Mouse (Mus musculus): Measurements from ENCODE around the gene Clca3a2. TPM values are rescaled to one million over a fixed set of nuclear protein-coding genes. Genes with fewer than 3 reads are reported as not detected.
"Not testable (repeated sequence)": the region's sequence is repeated elsewhere in the genome, so short reads cannot be mapped to it uniquely, and the experiment has no call there.

Clca3a2 gene
- total RNA-seq, 4 experiments from 2014 or later, result 0.09 to 0.41 (median 0.20) TPM; not detected in 1

DNA sequence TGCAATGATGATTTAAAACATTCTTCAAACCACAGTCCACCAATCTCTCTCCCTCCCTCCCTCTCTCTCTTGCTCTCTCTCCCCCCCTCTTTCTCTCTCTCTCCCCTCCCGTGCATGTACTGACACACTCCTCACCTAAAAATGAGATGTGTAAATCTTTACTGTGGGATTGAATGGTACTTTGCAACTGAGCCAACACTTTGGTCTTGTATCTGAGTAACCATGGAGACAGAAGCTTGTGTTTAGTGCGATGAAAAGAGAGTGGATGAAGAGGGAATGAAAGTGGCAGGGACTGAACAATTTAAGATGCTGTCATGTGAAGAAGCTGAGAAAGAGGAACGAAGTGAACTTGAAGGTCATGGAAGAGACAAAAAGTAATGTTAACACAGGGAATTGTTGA is 71.6 kb downstream of the Clca3a2 start:
- DNase-seq (ENCODE audit: low spot score), result not testable (repeated sequence)

Other genes starting within 250 kb of the Clca3a2 start
- 1 to 10 TPM; 6.7 to 9.6 (median 7.6) TPM for gene Hs2st1, start 249.3 kb downstream of the Clca3a2 start, total RNA-seq (2022)
- 100 to 1,000 TPM; 133 to 136 (median 134) TPM for gene Selenof, start 249.2 kb downstream of the Clca3a2 start, total RNA-seq (2022)
- 100 to 1,000 TPM; 329 to 372 (median 356) TPM for gene Sh3glb1, start 99.2 kb downstream of the Clca3a2 start, total RNA-seq (2022)
- 1 to 10 TPM in 1 of 4 experiments, under 1 TPM in 3; 0.66 to 1.3 (median 0.76) TPM for gene Clca3a1, start 58.5 kb downstream of the Clca3a2 start, total RNA-seq (2022)
- not detected for gene Clca3b, start 29.9 kb upstream of the Clca3a2 start, total RNA-seq (2022)
- not detected for gene Clca4b, start 113.0 kb upstream of the Clca3a2 start, total RNA-seq (2022)
- gene Clca4a, start 155.6 kb upstream of the Clca3a2 start, total RNA-seq (2022), result not detected
- not detected for gene Clca1, start 213.3 kb upstream of the Clca3a2 start, total RNA-seq (2022)

Data from heart, adult 8-10 months (tissue).